Mouse (Mus musculus) erythroblast, embryonic 14.5 days (primary cell): ENCODE measurements at regions not wholly inside any gene's neighbourhood (a gene's known extent, or its start where the extent isn't known, plus 50 kb on each side); places are given as distances from the start of the nearest gene placed in this dataset.

Source experiments
- GATA1 ChIP-seq: IDR thresholded peaks from 2 replicates; pipeline ENCODE4 v1.6.1; 2012; ENCODE audit warnings: low read length, inconsistent platforms, mixed read lengths
- TAL1 ChIP-seq: IDR thresholded peaks from 3 replicates; pipeline ENCODE4 v1.6.1; 2012; ENCODE audit warnings: low read length, inconsistent platforms, mixed read lengths

DNA sequence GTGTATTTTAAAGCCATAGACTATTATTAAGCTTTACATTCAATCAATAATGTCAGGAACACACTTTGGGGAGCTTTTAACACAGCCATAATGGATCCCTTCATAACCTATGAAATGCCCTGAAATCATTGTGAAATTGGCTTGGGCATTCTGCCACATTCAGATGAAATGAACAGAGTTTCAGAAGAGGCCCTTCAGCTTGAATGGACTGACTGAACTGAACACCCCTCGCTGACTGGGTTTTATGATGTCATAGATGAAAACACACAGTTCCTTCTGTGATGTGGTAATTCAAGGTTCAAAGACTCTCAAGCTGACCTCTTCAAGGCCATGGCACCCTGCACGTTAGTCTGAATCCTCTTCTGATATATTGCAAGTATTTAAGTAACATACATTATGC is 298.4 kb upstream of the Ercc4 start:
- TF ChIP-seq TAL1 (no peak), GATA1 (no peak)
